Mouse (Mus musculus) ES-Bruce4 (cell line): ENCODE measurements around the gene Psmc3ip.

ENCODE experiments used
- CTCF ChIP-seq: IDR thresholded peaks from one replicate; pipeline ENCODE4 v1.8.1; 2011; ENCODE audit warnings: low read depth, low read length
- EP300 ChIP-seq: IDR thresholded peaks from 2 replicates; pipeline ENCODE4 v1.6.1; 2011; ENCODE audit warnings: low read depth, low read length; ENCODE audit not compliant: insufficient read depth

DNA sequence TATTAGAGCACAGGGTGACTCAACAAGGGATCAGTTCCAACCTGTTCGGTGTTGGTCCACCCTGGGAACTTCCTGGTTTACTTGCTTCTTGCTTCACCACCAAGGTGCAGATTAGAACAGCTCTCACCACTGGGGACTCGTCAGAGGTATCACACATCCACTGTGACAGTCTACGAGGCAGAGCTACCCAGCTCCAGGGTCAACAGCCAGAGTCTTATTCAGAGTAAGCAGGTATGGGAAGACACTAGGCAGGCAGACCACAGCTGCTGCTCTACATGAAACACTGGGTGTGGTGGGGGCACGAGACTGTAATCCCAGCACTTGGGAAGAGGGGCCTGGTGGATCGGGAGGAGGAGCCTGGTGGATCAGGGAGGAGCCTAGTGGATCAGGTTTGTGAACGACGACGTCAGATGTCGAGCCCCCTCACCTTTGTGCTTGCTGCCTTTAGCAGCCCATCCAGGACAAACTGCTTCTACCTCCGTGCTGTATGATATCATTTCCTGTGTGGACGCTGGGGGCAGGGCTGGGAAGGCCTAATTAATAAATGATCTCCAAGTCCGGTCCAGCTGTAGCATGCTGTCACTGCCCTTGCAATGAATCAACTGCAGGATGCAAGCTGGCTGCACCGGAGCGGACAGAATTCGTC lies 43.4 kb upstream of the Psmc3ip start:
- no peak for TF ChIP-seq EP300
- TF ChIP-seq CTCF = no peak
